Mouse (Mus musculus): Measurements from ENCODE around the gene Cdh23.

GRCm38 (mm10) chr10:60590241-60590640 lies 106.0 kb downstream of the Cdh23 start:
- no peak for TF ChIP-seq CTCF (IDR thresholded peaks at IDR 0.05; ENCODE audit: low read depth, low read length)
- no peak for TF ChIP-seq POLR2A (IDR thresholded peaks at IDR 0.05; ENCODE audit: borderline replicate concordance, low read depth, low read length)

Data from bone marrow macrophage, adult 2 months (primary cell).